Mouse (Mus musculus) heart, adult 2 months (tissue): ENCODE results near the gene Cyb5r4.

Experiments used
- CTCF ChIP-seq: fragments of 200-600 bp; IDR thresholded peaks from 2 replicates; pipeline ENCODE4 v1.8.1; 2022; ENCODE audit warnings: antibody characterized with exemption, mild to moderate bottlenecking, moderate library complexity
- EP300 ChIP-seq: fragments of 200-500 bp; IDR thresholded peaks from 2 replicates; pipeline ENCODE4 v1.6.1; 2011; ENCODE audit warnings: low read depth, low read length, control low read depth; ENCODE audit not compliant: insufficient read depth

- TF ChIP-seq CTCF (no peak), EP300 (no peak)
These were observed 100.2 kb downstream of the Cyb5r4 start for GRCm38 (mm10) chr9:87121956-87122493.
